Mouse (Mus musculus) cortical plate, adult 2 months (tissue): Measurements from ENCODE around the gene Fam117a.

Experiments used
- CTCF ChIP-seq: fragments of 200-500 bp; IDR thresholded peaks from 2 replicates; pipeline ENCODE4 v1.5.1; 2011; ENCODE audit warnings: mild to moderate bottlenecking, control low read depth, low read length; ENCODE audit not compliant: insufficient read depth; ENCODE audit errors: extremely low read depth
- POLR2A ChIP-seq: fragments of 200-500 bp; IDR thresholded peaks from 2 replicates; pipeline ENCODE4 v1.6.1; 2011; ENCODE audit warnings: mild to moderate bottlenecking, low read length, control low read depth; ENCODE audit not compliant: insufficient read depth; ENCODE audit errors: extremely low read depth

DNA sequence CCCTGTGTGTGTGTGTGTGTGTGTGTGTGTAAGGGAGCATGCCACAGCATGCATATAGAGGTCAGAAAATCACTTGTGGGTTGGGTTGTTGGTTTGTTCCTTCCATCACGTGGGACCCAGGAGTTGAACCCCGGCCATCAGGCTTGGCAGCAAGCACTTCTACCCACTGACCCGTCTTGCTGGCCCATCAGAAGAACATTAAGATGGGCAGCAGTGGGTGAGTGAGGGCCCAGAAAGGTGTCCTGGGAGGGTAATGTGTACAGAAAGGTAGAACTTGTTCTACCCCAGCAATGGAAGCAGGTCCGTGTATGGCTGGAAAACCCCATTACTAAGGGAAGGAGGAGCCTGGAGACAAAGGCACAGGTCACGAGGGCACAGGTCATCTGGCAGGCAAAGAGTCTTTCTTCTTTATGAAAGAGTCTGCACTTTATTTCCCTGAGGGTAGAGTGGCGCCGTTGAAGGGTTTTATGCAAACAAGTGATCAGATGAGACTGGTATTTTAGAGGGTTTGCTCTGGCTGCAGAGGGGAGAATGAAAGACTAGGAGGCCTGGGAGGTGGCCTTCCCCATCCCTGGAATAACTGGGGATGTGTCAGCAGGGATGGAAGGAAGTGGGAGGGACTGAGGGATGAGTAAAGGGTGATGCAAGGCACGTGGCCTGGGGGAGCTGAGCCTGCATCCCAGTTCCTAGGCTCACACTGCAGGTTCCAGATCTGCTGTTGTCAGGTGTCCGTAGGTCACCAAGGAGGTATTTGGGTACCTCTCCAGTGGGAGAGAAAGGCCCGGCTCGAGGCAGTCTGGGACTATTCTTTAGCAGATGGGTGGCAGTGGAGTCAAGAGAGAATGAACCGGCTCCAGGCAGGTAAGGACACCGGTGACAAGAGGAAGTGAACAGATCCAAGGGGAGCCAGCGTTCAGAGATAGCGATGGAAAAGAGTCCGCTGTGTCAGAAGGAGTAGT is 66.8 kb downstream of the Fam117a start:
- TF ChIP-seq CTCF (no peak), POLR2A (no peak)
